In the genomic region with DNA sequence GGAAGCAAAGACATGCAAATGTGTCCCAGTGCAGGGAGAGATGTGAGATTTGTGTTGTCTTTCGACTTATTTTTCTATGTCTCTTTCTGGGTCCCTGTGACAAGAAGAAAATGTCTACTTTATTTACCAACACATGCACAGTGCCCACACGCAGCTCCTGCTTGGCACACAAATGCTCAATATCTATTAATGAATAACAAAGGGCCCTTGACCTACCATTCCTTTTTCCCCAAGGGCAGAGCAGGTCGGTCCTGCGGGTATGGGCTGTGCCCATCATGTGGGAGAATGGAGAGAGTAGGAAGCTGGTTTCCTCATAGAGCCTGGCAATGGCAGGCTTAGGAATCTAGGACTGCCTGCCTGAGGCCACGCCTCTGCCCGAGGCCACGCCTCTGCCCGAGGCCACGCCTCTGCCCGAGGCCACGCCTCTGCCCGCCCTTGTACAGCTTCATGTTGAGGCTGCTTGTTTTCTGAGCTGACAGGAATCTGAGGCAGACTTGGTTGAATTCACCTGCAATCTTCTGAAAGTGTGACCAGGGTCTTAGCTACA, we compare ENCODE assay signal across 11 mouse cellular contexts.
DNase-seq lines count a peak whose midpoint lies in the region; ATAC-seq and TF ChIP-seq lines count a peak whose summit lies in the region.
"Had no signal": no experiment of that assay in that cellular context is flagged by ENCODE, and none has a peak within 500 bp of the region (broad histone marks: within the 10 kb centered on the region; RNA-seq: fewer than 3 reads in every experiment).

No protein-coding gene starts in this region.

- intact Hi-C loops in heart, adult 2 months (cut with DNase I), result no loop called here

- H3K9ac ChIP-seq in heart, adult 2 months (ENCODE audit: low read depth, low read length), result no peak overlapping the region
- no peak overlapping the region for H3K9ac ChIP-seq in kidney, embryonic 16.5 days (replicated peaks; ENCODE audit: low read length)
- no peak overlapping the region for H3K9ac ChIP-seq in hindbrain, embryonic 13.5 days
- H3K9ac ChIP-seq: heart, embryonic 15.5 days had no signal

- peaks cover 6% of the 10 kb centered on the region; the same call in 1 of the 2 replicates for H3K9me3 ChIP-seq in heart, embryonic 10.5 days
- peaks cover 5% of the 10 kb centered on the region; the same call in 1 of the 2 replicates for H3K9me3 ChIP-seq in kidney, embryonic 16.5 days (ENCODE audit: low read length)
- H3K9me3 ChIP-seq in hindbrain, embryonic 13.5 days, result no peaks in the 10 kb centered on the region

- no peak for DNase-seq in heart, adult 2 months
- no peak for DNase-seq in heart, embryonic 10.5 days (ENCODE audit: low spot score)
- DNase-seq in R1 (ENCODE audit: low read depth, low spot score), result peak; percentile 76
- peak; percentile 32 to 61 for DNase-seq in lung, postnatal 4 days
- DNase-seq in cerebellum, adult 9-10 months, result no peak
- no peak for DNase-seq in heart, adult 18-20 months
- DNase-seq: cerebellum, adult 11-12 months had no signal

- H3K27me3 ChIP-seq in heart, adult 2 months (ENCODE audit: control insufficient read depth, insufficient read depth, low read length), result no peaks in the 10 kb centered on the region
- H3K27me3 ChIP-seq in heart, embryonic 10.5 days (ENCODE audit: insufficient read depth, poor library complexity, severe bottlenecking), result no peaks in the 10 kb centered on the region
- no peaks in the 10 kb centered on the region for H3K27me3 ChIP-seq in kidney, embryonic 16.5 days (ENCODE audit: insufficient read depth, low read length)
- no peaks in the 10 kb centered on the region for H3K27me3 ChIP-seq in hindbrain, embryonic 13.5 days
- H3K27me3 ChIP-seq: heart, embryonic 15.5 days had no signal

- peaks cover 12% of the 10 kb centered on the region for H3K4me1 ChIP-seq in heart, adult 2 months (ENCODE audit: control insufficient read depth, insufficient read depth, low read length)
- H3K4me1 ChIP-seq in heart, embryonic 10.5 days, result peaks cover 18% of the 10 kb centered on the region
- H3K4me1 ChIP-seq in kidney, embryonic 16.5 days (ENCODE audit: insufficient read depth, low read length), result peaks cover 30% of the 10 kb centered on the region
- peaks cover 11% of the 10 kb centered on the region; the same call in 1 of the 2 replicates for H3K4me1 ChIP-seq in hindbrain, embryonic 13.5 days (replicated peaks)

- no peak overlapping the region for H3K4me2 ChIP-seq in kidney, embryonic 16.5 days (replicated peaks; ENCODE audit: low read depth, low read length)
- no peak overlapping the region for H3K4me2 ChIP-seq in hindbrain, embryonic 13.5 days
- H3K4me2 ChIP-seq: heart, embryonic 15.5 days had no signal

- H3K27ac ChIP-seq in heart, adult 2 months, result peak overlapping the region; percentile 64
- no peak overlapping the region for H3K27ac ChIP-seq in heart, embryonic 10.5 days
- H3K27ac ChIP-seq in kidney, embryonic 16.5 days (ENCODE audit: low read length), result no peak overlapping the region
- no peak overlapping the region for H3K27ac ChIP-seq in hindbrain, embryonic 13.5 days
- H3K27ac ChIP-seq: left cerebral cortex, adult 2 months had no signal

- ATAC-seq in kidney, embryonic 16.5 days (ENCODE audit: low FRiP score, low TSS enrichment), result peak; percentile 33; the same call in 1 of the 2 replicates
- ATAC-seq in hindbrain, embryonic 13.5 days (ENCODE audit: low FRiP score), result no peak

- TF ChIP-seq EP300 in heart, adult 2 months (IDR thresholded peaks at IDR 0.05; ENCODE audit: insufficient read depth, low read depth, low read length), result no peak

- TF ChIP-seq CTCF in heart, adult 2 months (IDR thresholded peaks at IDR 0.05), result no peak

- no peaks in the 10 kb centered on the region for H3K79me2 ChIP-seq in heart, adult 2 months (replicated peaks; ENCODE audit: control insufficient read depth, insufficient read depth, low read length)

- H3K36me3 ChIP-seq in heart, adult 2 months (ENCODE audit: control insufficient read depth, insufficient read depth, low read length), result peaks cover 10% of the 10 kb centered on the region
- H3K36me3 ChIP-seq in heart, embryonic 10.5 days, result no peaks in the 10 kb centered on the region
- no peaks in the 10 kb centered on the region for H3K36me3 ChIP-seq in kidney, embryonic 16.5 days (ENCODE audit: insufficient read depth, low read length)
- no peaks in the 10 kb centered on the region for H3K36me3 ChIP-seq in hindbrain, embryonic 13.5 days
- H3K36me3 ChIP-seq: heart, embryonic 15.5 days had no signal

- 55% methylated on average over 12 of the region's 12 CpGs for WGBS in heart, adult 2 months
- 53% methylated on average over 12 of the region's 12 CpGs for WGBS in heart, embryonic 10.5 days
- 54% methylated on average over 12 of the region's 12 CpGs for whole genome bisulfite sequencing in kidney, embryonic 16.5 days
- WGBS in hindbrain, embryonic 13.5 days, result 62% methylated on average over 12 of the region's 12 CpGs

- H3K4me3 ChIP-seq in heart, adult 2 months, result no peak overlapping the region
- H3K4me3 ChIP-seq in heart, embryonic 10.5 days, result no peak overlapping the region
- no peak overlapping the region for H3K4me3 ChIP-seq in kidney, embryonic 16.5 days (ENCODE audit: low read length)
- no peak overlapping the region for H3K4me3 ChIP-seq in hindbrain, embryonic 13.5 days
- H3K4me3 ChIP-seq: heart, embryonic 15.5 days; left cerebral cortex, adult 2 months had no signal

- no peak for TF ChIP-seq POLR2A in heart, adult 2 months (IDR thresholded peaks at IDR 0.05; ENCODE audit: insufficient read depth, low read depth, low read length)

Comparison
In these comparisons a context has a peak if more than half of its experiments do, and no peak if none do; other contexts are left out.
1. DNase-seq: peak in R1 (single experiment) and lung, postnatal 4 days (2 of 2); none in heart, adult 2 months (0 of 2), heart, embryonic 10.5 days (single experiment), cerebellum, adult 9-10 months (single experiment) and heart, adult 18-20 months (0 of 2).